Mouse (Mus musculus) brain, embryonic 18.5 days (tissue): ENCODE measurements around the gene Olfr828.

Source experiments
- DNase-seq: peaks from one replicate; pipeline ENCODE4 v3.0.0-alpha.2; 2012; ENCODE audit warnings: low read depth, low spot score

Olfr828 gene

DNA sequence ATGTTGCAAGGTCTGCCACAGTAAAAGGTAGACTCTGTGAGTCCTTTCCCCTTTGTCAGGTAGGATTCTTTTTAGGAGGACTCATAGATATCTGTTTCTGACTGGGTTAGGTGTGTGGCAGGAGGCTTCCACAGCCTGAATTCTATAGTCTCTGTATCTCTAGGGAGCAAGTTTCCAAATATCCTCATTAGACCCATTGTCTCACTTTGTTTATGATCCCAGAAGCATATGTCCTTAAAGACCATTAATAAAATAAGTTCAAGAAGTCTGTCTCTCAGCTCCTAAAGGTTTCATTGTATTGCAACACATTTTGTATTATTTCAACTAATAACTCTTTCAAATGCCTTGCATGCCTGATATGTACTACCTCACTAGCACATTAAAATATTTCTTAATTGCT lies at the start of gene Olfr828:
Gene Olfr828 (minus strand): TSS at position 101 of the 400 bp plus-strand sequence.
- DNase-seq = no peak

GRCm38 (mm10) chr9:18854633-18855032 lies 35.3 kb upstream of the Olfr828 start, which contains the start of gene Olfr829:
Gene Olfr829 (plus strand): TSS chr9:18854933.
- no peak for DNase-seq

DNA sequence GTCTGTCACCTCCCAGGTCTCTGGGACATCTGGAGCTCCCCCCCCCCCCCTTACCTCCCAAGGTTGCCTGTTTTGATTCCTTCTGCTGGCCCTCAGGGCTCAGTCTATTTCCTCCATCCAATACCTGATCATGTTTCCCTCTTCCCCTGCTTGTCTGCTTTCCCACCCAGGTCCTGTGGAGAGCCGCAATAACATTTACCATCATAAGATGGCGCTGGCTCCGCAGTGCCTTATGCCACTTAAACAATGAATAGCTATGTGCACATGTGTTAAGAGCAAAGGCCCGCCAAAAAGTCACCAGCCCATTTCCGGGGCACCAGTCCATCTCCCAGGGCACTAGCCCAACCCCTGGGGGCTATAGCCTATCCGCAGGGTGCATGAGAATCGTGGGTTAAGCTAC lies 34.0 kb downstream of the Olfr828 start:
- no peak for DNase-seq

DNA sequence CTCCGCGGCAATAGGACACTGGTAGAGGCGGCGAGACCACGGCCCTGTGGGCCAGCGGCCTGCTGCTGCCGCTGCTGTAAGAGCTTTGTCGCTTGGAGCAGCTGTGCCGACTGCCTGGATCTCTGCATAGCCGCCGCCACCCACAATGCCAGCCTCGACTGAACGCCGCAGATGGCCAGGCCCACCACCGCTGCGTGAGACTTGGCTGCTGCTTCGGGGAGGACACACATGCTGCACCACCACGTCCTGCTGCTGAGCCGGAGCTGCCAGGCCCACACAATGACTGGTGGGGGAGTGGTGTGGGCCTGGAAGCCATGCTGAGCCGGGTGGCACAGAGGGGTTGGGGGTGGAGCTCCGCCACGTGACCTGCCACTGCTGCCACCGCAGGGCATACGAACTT lies 39.9 kb downstream of the Olfr828 start:
- DNase-seq = no peak

DNA sequence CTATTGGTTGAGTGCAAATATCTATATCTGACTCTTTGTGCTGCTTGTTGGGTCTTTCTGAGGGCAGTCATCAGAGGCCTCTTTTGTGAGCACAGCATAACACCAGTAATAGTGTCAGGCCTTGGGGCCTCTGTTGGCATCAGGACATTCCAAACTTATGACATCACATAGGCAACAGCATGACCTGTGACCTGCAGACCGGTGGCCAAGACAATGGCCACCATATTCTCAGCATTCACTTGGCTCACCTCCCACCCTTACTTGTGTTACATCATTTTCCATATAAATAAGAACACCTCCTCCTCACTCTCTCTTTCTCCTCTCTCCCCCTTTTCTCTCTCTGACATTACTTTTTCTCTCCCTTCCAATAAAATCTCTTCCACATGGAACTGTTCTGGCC lies 40.3 kb downstream of the Olfr828 start:
- DNase-seq = no peak
